Mouse (Mus musculus): Measurements from ENCODE around the gene Trp53inp2. TPM values are rescaled to one million over a fixed set of nuclear protein-coding genes. Genes with fewer than 3 reads are reported as not detected.

Trp53inp2 gene
- polyA plus RNA-seq (2015; fragmentation: Nextera tagmentation; extraction: Ambion mirVana), result 3.8 and 5.0 TPM in 2 replicates

DNA sequence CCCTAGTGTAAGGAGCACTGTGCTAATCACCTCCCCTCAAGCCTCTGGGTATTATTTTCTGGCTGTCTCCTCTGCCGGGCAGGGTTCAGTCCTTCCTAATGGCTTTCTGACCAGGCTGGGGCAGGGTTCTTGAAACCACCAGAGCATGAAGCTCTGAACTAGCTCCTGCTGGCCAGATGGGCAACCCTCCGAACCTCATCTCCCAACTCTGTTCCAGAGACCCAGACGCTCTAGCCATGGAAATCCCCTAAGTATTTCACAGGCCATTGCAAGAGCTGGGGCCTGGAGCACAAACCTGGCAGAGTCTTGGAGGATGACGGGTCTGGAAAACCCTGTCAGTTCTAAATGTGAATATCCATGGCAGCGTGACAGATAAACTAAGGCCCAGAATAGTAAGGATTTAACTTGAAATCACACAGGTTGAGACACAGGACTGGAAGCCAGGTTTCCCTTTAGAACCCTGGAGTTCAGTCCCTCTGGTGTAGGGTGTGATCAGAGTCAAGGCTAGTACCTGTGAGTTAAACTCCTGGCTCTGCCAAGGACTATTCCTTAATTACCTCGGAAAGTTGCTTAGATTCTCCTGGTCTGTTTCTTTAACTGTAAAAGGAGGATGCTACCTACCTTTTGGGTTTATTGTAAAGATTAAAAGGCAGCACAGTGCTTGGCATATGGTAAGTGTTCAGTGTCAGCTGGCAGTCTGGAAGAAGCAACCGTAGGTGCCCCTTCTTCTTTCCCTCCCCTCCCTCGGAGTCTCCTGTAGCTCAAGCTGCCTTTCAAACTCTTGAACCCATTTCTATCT, at the start of gene Trp53inp2:
Gene Trp53inp2 (plus strand): TSS at position 799 of the 799 bp plus-strand sequence.

DNA sequence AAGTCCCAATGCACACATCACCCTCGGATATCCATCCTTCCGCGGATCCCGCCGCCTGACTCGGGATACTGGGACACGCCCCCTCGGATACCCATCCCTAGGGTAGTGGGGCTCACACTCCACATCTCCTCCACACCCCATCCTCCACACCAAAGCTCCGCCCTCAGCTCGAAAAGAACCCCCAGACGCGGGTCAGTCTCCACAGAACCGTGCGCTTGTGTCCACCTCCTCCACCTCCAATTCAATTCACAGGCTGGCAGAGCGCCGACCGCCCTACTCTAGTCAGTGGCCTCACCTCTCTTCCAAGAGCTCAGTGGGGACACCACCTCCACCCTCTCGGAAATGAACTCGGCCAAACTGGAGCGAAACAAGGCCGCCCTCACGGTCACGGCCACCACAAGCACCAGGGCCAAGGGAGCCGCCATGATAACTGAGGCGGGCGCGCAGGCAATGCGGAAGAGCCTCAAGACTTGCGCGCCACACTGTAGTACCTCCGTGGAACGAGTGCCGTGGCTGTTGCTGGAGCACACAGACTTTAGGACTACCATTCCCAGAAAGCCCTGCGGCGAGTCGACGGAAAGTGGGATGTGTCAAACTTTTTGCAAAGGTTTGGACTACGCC, 23.8 kb upstream of the Trp53inp2 start, which contains the start of gene Pigu:
Gene Pigu (minus strand): TSS at position 460 of the 621 bp plus-strand sequence.

MicroRNAs encoded within 50 kb of the gene (microRNA counts, 519-probe panel; counts per million panel counts)
- 88.3 counts per million for microRNA mmu-miR-695

Other genes starting within 250 kb of the Trp53inp2 start
- 28.0 and 32.2 TPM in 2 replicates for gene Itch, start 247.6 kb upstream of the Trp53inp2 start, polyA plus RNA-seq (2015; fragmentation: Nextera tagmentation; extraction: Ambion mirVana)
- 162 and 172 TPM in 2 replicates for gene Dynlrb1, start 144.5 kb upstream of the Trp53inp2 start, polyA plus RNA-seq (2015; fragmentation: Nextera tagmentation; extraction: Ambion mirVana)
- 45.7 and 54.9 TPM in 2 replicates for gene Map1lc3a, start 104.8 kb upstream of the Trp53inp2 start, polyA plus RNA-seq (2015; fragmentation: Nextera tagmentation; extraction: Ambion mirVana)
- gene Pigu, start 23.6 kb upstream of the Trp53inp2 start, polyA plus RNA-seq (2015; fragmentation: Nextera tagmentation; extraction: Ambion mirVana), result 18.6 and 22.6 TPM in 2 replicates
- 13.8 and 15.9 TPM in 2 replicates for gene Ncoa6, start 92.8 kb downstream of the Trp53inp2 start, polyA plus RNA-seq (2015; fragmentation: Nextera tagmentation; extraction: Ambion mirVana)
- gene Acss2, start 136.9 kb downstream of the Trp53inp2 start, polyA plus RNA-seq (2015; fragmentation: Nextera tagmentation; extraction: Ambion mirVana), result 15.0 and 15.8 TPM in 2 replicates
- 0.70 TPM in 2 replicates for gene Ggt7, start 137.2 kb downstream of the Trp53inp2 start, polyA plus RNA-seq (2015; fragmentation: Nextera tagmentation; extraction: Ambion mirVana)
- 27.4 and 29.7 TPM in 2 replicates for gene Gss, start 211.8 kb downstream of the Trp53inp2 start, polyA plus RNA-seq (2015; fragmentation: Nextera tagmentation; extraction: Ambion mirVana)
- 0.98 and 1.6 TPM in 2 replicates for gene Myh7b, start 230.2 kb downstream of the Trp53inp2 start, polyA plus RNA-seq (2015; fragmentation: Nextera tagmentation; extraction: Ambion mirVana)

Data from spleen, postnatal 0 days (tissue).